Mouse (Mus musculus) olfactory bulb, adult 2 months (tissue): ENCODE measurements around the gene Mpig6b. TPM values are rescaled to one million over a fixed set of nuclear protein-coding genes. Genes with fewer than 3 reads are reported as not detected.

ENCODE experiments used
- H3K27ac ChIP-seq: fragments of 200-500 bp; 2 replicates; pipeline ENCODE4 v1.5.1; 2012; ENCODE audit warnings: low read depth, low read length; ENCODE audit not compliant: insufficient read depth
- H3K4me1 ChIP-seq: fragments of 200-500 bp; 2 replicates; pipeline ENCODE4 v1.6.1; 2012; ENCODE audit warnings: low read length; ENCODE audit not compliant: control insufficient read depth, insufficient read depth
- H3K4me3 ChIP-seq: fragments of 200-500 bp; 2 replicates; pipeline ENCODE4 v1.5.1; 2012; ENCODE audit warnings: mild to moderate bottlenecking, low read depth, low read length, moderate library complexity; ENCODE audit not compliant: insufficient read depth
- CTCF ChIP-seq: fragments of 200-500 bp; IDR thresholded peaks from 2 replicates; pipeline ENCODE4 v1.5.1; 2012; ENCODE audit warnings: low read depth, mild to moderate bottlenecking, low read length, moderate library complexity; ENCODE audit not compliant: insufficient read depth
- POLR2A ChIP-seq: fragments of 200-500 bp; IDR thresholded peaks from 2 replicates; pipeline ENCODE4 v1.6.1; 2012; ENCODE audit warnings: mild to moderate bottlenecking, low read depth, low read length, moderate library complexity; ENCODE audit not compliant: insufficient read depth
- WGBS: fragments of 180-500 bp; shearing (Covaris S2); methylation state at CpG from one replicate; pipeline ENCODE4 v1.1.7; 2018; 5-methylcytosine and 5-hydroxymethylcytosine counted together
- polyA plus RNA-seq: library from polyadenylated mRNA; stranded (reverse); fragments of >200 nt; gene quantifications from 2 replicates; pipeline ENCODE4 v1.2.4, GENCODE M21; 2012; ENCODE audit warnings: low replicate concordance; ENCODE audit not compliant: missing spikeins, insufficient read depth, insufficient read length

Gene Mpig6b
- polyA plus RNA-seq, 1 experiment: not detected

- no peak overlapping the region for H3K4me3 ChIP-seq
- H3K27ac ChIP-seq: no peak overlapping the region
- no peak for TF ChIP-seq CTCF
- no peak for TF ChIP-seq POLR2A
- WGBS: 75% methylated on average over 13 of the region's 13 CpGs
- peaks cover 13% of the 10 kb centered on the region for H3K4me1 ChIP-seq
These were observed 41.7 kb downstream of the Mpig6b start for GRCm38 (mm10) chr17:35024261-35024660.

- H3K4me3 ChIP-seq: no peak overlapping the region
- TF ChIP-seq POLR2A (no peak), CTCF (no peak)
- WGBS: 88% methylated on average over 4 of the region's 4 CpGs
- no peak overlapping the region for H3K27ac ChIP-seq
- H3K4me1 ChIP-seq: peaks cover 13% of the 10 kb centered on the region
These were observed 42.2 kb downstream of the Mpig6b start for GRCm38 (mm10) chr17:35023756-35024155.

- Histone ChIP-seq H3K4me3 (no peak overlapping the region), H3K27ac (no peak overlapping the region), H3K4me1 (peaks cover 13% of the 10 kb centered on the region)
- no peak for TF ChIP-seq POLR2A
- TF ChIP-seq CTCF: no peak
- 92% methylated on average over 5 of the region's 5 CpGs for WGBS
These were observed 42.8 kb downstream of the Mpig6b start for GRCm38 (mm10) chr17:35023221-35023620.

- Histone ChIP-seq H3K4me1 (peaks cover 13% of the 10 kb centered on the region), H3K4me3 (no peak overlapping the region), H3K27ac (no peak overlapping the region)
- WGBS: 97% methylated on average over 8 of the region's 8 CpGs
- no peak for TF ChIP-seq POLR2A
- TF ChIP-seq CTCF: no peak
These were observed 43.4 kb downstream of the Mpig6b start for GRCm38 (mm10) chr17:35022541-35023060.

- Histone ChIP-seq H3K4me3 (no peak overlapping the region), H3K27ac (peak overlapping the region; percentile 61; the same call in 1 of the 2 replicates), H3K4me1 (peaks cover 13% of the 10 kb centered on the region)
- TF ChIP-seq CTCF (no peak), POLR2A (no peak)
- WGBS: 39% methylated on average over 6 of the region's 6 CpGs
These were observed 44.0 kb downstream of the Mpig6b start for GRCm38 (mm10) chr17:35021842-35022477.

GRCm38 (mm10) chr17:35021163-35021808 is 44.7 kb downstream of the Mpig6b start:
- H3K4me1 ChIP-seq: peaks cover 16% of the 10 kb centered on the region
- TF ChIP-seq CTCF (peak; percentile 95), POLR2A (no peak)
- WGBS: 8% methylated on average over 17 of the region's 17 CpGs
- peak overlapping the region; percentile 61 for H3K27ac ChIP-seq
- H3K4me3 ChIP-seq: peak overlapping the region; percentile 31

- no peak for TF ChIP-seq CTCF
- no peak for TF ChIP-seq POLR2A
- Histone ChIP-seq H3K4me1 (peaks cover 16% of the 10 kb centered on the region), H3K27ac (no peak overlapping the region), H3K4me3 (no peak overlapping the region)
- 90% methylated on average over 8 of the region's 8 CpGs for WGBS
These were observed 45.4 kb downstream of the Mpig6b start for GRCm38 (mm10) chr17:35020551-35020950.

- Histone ChIP-seq H3K4me3 (no peak overlapping the region), H3K4me1 (peaks cover 14% of the 10 kb centered on the region), H3K27ac (no peak overlapping the region)
- TF ChIP-seq CTCF (no peak), POLR2A (no peak)
- 84% methylated on average over 11 of the region's 11 CpGs for WGBS
These were observed 46.1 kb downstream of the Mpig6b start for GRCm38 (mm10) chr17:35019894-35020293.

GRCm38 (mm10) chr17:35018171-35018570 is 47.8 kb downstream of the Mpig6b start:
- no peak for TF ChIP-seq CTCF
- no peak for TF ChIP-seq POLR2A
- 85% methylated on average over 3 of the region's 3 CpGs for WGBS
- peaks cover 14% of the 10 kb centered on the region for H3K4me1 ChIP-seq
- H3K27ac ChIP-seq: no peak overlapping the region
- H3K4me3 ChIP-seq: no peak overlapping the region
